Mouse (Mus musculus) liver, postnatal 0 days (tissue): ENCODE data around the gene Bcl11b. TPM values are rescaled to one million over a fixed set of nuclear protein-coding genes. Genes with fewer than 3 reads are reported as not detected.

Experiments used
- ATAC-seq: fragments of 200-750 bp; cut with Nextera tagmentation; 2 replicates; pipeline ENCODE4 v1.8.0; 2017; ENCODE audit warnings: mild to moderate bottlenecking, moderate library complexity
- DNase-seq: peaks from one replicate; pipeline ENCODE4 v3.0.0-alpha.2; 2016
- H3K27ac ChIP-seq: fragments of 300-500 bp; sonication (generic); 2 replicates; pipeline ENCODE4 v1.5.1; 2014; ENCODE audit warnings: antibody characterized with exemption, moderate library complexity, mild to moderate bottlenecking, low read depth
- H3K27me3 ChIP-seq: fragments of 300-500 bp; sonication (generic); 2 replicates; pipeline ENCODE4 v1.6.1; 2014; ENCODE audit warnings: low read length, control low read depth, mixed read lengths; ENCODE audit not compliant: insufficient read depth
- H3K36me3 ChIP-seq: fragments of 300-500 bp; sonication (generic); replicated peaks from 2 replicates; pipeline ENCODE4 v1.6.1; 2014; ENCODE audit warnings: mild to moderate bottlenecking, control low read depth, low read length, moderate library complexity, mixed read lengths; ENCODE audit not compliant: insufficient read depth
- H3K4me1 ChIP-seq: fragments of 300-500 bp; sonication (generic); 2 replicates; pipeline ENCODE4 v1.6.1; 2014; ENCODE audit warnings: antibody characterized with exemption, mild to moderate bottlenecking, control low read depth; ENCODE audit not compliant: insufficient read depth
- H3K4me2 ChIP-seq: fragments of 300-500 bp; sonication (generic); 2 replicates; pipeline ENCODE4 v1.6.1; 2014; ENCODE audit warnings: low read depth, mild to moderate bottlenecking, low read length, moderate library complexity, mixed read lengths
- H3K4me3 ChIP-seq: fragments of 300-500 bp; sonication (generic); 2 replicates; pipeline ENCODE4 v1.5.1; 2014; ENCODE audit warnings: low read depth, low read length
- H3K9ac ChIP-seq: fragments of 300-500 bp; sonication (generic); replicated peaks from 2 replicates; pipeline ENCODE4 v1.6.1; 2014; ENCODE audit warnings: mild to moderate bottlenecking, moderate library complexity
- H3K9me3 ChIP-seq: fragments of 300-500 bp; sonication (generic); 2 replicates; pipeline ENCODE4 v1.6.1; 2016; ENCODE audit warnings: mild to moderate bottlenecking, control low read depth, low read length, mixed read lengths
- CTCF ChIP-seq: sonication (generic); IDR thresholded peaks from 2 replicates; pipeline ENCODE4 v1.5.1; 2016; ENCODE audit warnings: antibody characterized with exemption, low read depth
- EP300 ChIP-seq: IDR thresholded peaks from 2 replicates; pipeline ENCODE4 v1.6.1; 2016; ENCODE audit warnings: antibody characterized with exemption, low read depth, mild to moderate bottlenecking
- WGBS: fragments of 180-500 bp; shearing (Covaris S2); extraction: QIAGEN DNeasy Blood & Tissue Kit; methylation state at CpG from one replicate; pipeline ENCODE4 v1.1.7; 2014; ENCODE audit not compliant: insufficient replicate concordance; 5-methylcytosine and 5-hydroxymethylcytosine counted together
- polyA plus RNA-seq: library from polyadenylated mRNA; unstranded; fragments of >200 nt; fragmentation: Nextera tagmentation; extraction: Ambion mirVana; gene quantifications from 2 replicates; pipeline ENCODE4 v1.2.1, GENCODE M21; 2015

Gene Bcl11b
- polyA plus RNA-seq, 1 experiment from 2014 or later = not detected

DNA sequence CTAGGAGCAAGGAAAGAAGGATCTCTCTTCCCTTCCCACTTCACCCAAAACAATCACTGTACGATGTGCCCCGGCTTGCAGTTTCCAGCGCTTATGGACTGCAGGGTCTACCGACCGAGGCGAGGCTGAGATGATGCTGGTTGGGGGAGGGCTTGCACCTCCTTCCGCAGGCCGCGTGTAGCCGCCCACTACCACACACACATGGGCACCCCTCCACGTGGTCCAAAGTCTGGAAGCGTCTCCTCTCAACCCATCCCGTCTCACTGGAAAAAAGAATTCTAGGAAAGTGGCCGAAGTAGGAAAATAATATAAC, 2.0 kb upstream of the Bcl11b start:
- Histone ChIP-seq H3K9ac (no peak overlapping the region), H3K27ac (no peak overlapping the region), H3K36me3 (no peaks in the 10 kb centered on the region), H3K4me3 (no peak overlapping the region), H3K4me2 (no peak overlapping the region), H3K27me3 (peaks cover 69% of the 10 kb centered on the region), H3K4me1 (peaks cover 5% of the 10 kb centered on the region; the same call in 1 of the 2 replicates), H3K9me3 (no peaks in the 10 kb centered on the region)
- no peak for ATAC-seq
- 9% methylated on average over 14 of the region's 14 CpGs for WGBS
- no peak for DNase-seq
- TF ChIP-seq CTCF (no peak), EP300 (no peak)

DNA sequence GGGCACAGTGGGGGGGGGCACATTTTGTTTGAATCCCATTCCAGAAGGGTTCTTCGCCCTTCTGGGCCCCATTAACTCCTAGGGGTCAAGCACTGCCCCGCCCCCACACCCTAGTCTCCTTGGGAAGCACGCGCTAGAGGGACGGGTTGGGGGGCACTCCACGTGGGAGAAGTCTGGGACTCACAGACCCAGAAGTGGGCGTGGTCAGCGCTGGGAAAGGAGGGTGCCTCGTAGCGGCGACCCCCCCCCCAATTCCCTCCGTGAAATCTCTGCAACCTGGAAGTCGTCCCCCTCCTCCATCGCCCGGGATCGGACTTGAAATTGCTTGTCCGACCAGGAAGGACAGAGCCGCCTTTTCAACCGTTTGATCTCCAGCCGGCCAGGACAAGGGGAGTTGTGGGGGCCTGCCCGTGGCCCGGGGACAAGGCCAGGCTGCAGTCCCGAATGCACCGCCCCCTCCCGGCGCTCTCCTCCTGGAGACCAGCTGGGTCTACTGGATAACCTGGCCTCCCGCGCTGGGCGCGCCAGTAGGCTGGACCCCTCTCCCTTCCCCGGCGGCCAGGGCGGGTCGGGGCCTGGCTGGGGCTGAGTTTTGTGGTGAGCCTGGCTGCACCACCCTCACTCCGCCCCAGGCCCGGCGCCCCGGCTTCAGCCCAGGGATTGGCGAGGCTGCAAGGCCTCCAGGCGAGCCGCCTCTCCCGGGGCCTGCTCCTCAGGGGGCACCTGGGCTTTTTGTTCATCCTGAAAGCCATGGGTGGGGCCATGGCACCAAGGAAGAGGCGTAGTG, 1.5 kb upstream of the Bcl11b start:
- Histone ChIP-seq H3K4me1 (peaks cover 5% of the 10 kb centered on the region; the same call in 1 of the 2 replicates), H3K27ac (no peak overlapping the region), H3K4me2 (no peak overlapping the region), H3K36me3 (no peaks in the 10 kb centered on the region), H3K4me3 (no peak overlapping the region), H3K9ac (no peak overlapping the region), H3K9me3 (no peaks in the 10 kb centered on the region), H3K27me3 (peaks cover 75% of the 10 kb centered on the region)
- WGBS = 3% methylated on average over 39 of the region's 43 CpGs
- TF ChIP-seq EP300 (no peak), CTCF (no peak)
- no peak for DNase-seq
- no peak for ATAC-seq

DNA sequence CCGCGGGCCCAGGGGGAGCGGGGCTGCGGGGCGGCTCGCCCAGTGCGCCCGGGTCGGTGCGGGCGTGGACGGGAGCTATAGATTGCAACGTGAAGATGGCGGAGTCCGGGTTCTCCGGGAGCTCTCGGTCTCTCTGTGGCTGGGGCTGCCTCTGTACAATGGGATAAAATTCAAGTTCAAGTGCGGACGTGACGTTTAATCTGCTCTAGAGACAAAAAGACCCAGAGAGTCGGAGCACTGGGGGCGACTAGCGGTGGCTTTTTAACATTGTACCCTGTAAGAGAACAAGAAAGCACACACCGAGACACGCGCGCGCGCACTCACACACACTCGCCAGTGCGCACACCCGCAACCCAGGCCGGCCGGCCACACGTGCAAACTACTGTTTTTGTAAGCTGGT, 526 bp upstream of the Bcl11b start:
- TF ChIP-seq EP300 (no peak), CTCF (peak; percentile 32; the same call in 1 of the 2 replicates)
- no peak overlapping the region for H3K9ac ChIP-seq
- 2% methylated on average over 35 of the region's 35 CpGs for WGBS
- peak overlapping the region; percentile 37 for H3K4me3 ChIP-seq
- peaks cover 5% of the 10 kb centered on the region; the same call in 1 of the 2 replicates for H3K4me1 ChIP-seq
- DNase-seq = peak; percentile 30
- ATAC-seq = no peak
- H3K36me3 ChIP-seq = no peaks in the 10 kb centered on the region
- no peaks in the 10 kb centered on the region for H3K9me3 ChIP-seq
- H3K4me2 ChIP-seq = peak overlapping the region; percentile 64
- peaks cover 74% of the 10 kb centered on the region for H3K27me3 ChIP-seq
- H3K27ac ChIP-seq = no peak overlapping the region

DNA sequence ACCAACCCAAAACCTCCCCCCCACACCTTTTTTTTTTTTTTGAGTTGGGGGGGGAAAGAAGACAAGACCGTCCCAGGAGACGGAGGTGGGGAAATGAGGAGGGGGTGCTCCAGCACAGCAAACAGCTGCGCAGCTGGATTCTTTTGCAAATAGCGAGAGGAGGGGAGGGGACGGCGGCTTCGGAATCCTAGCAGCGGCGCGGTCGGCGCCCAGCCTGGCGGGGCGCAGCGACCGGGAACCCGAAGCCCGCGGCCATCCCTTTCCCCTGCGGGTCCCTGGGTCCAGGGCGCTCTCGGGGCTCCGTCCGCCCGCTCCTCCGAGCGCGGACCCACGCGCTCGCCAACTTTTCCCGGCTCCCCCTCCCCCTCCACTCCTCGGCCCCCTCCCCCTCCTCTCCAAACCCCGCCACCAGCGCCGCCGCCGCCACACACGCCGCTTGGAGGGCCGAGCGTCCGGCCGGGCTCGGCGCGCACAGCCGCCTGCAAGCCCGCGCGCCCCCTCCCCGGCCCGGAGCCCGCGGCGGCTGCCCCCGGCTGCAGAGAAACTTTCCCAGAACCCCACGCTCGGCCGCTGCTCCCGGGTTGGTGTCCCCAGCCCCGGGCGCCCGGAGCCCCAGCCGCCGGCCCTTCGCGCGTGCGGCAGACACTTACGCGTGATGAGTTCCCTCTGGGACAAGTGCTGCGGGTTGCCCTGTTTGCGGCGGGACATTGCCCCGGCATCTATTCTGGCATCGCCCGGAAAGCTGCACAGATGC, 789 bp downstream of the Bcl11b start:
- H3K9me3 ChIP-seq = no peaks in the 10 kb centered on the region
- under 1% methylated on average over 54 of the region's 78 CpGs for WGBS
- H3K4me2 ChIP-seq = peak overlapping the region; percentile 64
- ATAC-seq (no peak), DNase-seq (no peak)
- H3K4me1 ChIP-seq = peaks cover 5% of the 10 kb centered on the region; the same call in 1 of the 2 replicates
- H3K4me3 ChIP-seq = peak overlapping the region; percentile 37
- no peaks in the 10 kb centered on the region for H3K36me3 ChIP-seq
- no peak overlapping the region for H3K9ac ChIP-seq
- peaks cover 80% of the 10 kb centered on the region for H3K27me3 ChIP-seq
- TF ChIP-seq CTCF (no peak), EP300 (no peak)
- no peak overlapping the region for H3K27ac ChIP-seq

DNA sequence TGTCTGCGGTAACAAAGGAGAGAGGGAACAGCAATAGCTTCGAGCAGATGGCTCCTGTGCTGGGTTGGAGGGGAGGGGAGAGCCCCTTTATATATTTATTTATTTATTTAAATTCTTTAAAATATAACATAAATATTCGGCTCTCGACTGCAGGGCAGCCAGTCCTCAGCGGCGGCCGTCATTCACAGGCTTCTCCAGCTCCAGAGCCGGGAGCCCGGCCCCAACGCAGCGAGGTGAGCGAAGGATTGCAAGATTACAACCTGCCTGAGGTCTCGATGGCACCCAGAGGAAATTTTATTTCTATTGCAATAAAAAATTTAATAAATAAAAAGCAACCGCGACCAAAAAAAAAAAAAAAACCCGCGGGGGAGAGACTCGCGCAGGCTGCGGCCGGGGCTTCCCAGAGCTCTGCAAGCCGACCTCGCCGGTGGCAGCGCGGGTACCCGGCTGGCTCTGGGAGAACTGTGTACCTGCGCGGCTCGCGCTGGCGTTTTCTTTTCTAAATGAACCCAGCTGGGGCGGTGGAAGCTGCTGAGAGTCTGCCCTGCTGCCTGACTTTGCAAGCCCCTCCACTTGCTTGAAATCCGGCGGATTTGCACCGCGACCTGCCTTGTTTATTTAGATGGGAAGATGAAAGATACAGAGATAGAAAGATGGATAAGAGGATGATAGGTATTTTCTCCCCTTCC, 1.6 kb downstream of the Bcl11b start:
- Histone ChIP-seq H3K4me3 (no peak overlapping the region), H3K4me1 (peaks cover 5% of the 10 kb centered on the region; the same call in 1 of the 2 replicates), H3K36me3 (no peaks in the 10 kb centered on the region), H3K9me3 (no peaks in the 10 kb centered on the region), H3K27me3 (peaks cover 79% of the 10 kb centered on the region), H3K9ac (no peak overlapping the region), H3K27ac (no peak overlapping the region), H3K4me2 (no peak overlapping the region)
- DNase-seq (no peak), ATAC-seq (no peak)
- TF ChIP-seq EP300 (no peak), CTCF (no peak)
- WGBS = 4% methylated on average over 37 of the region's 37 CpGs

DNA sequence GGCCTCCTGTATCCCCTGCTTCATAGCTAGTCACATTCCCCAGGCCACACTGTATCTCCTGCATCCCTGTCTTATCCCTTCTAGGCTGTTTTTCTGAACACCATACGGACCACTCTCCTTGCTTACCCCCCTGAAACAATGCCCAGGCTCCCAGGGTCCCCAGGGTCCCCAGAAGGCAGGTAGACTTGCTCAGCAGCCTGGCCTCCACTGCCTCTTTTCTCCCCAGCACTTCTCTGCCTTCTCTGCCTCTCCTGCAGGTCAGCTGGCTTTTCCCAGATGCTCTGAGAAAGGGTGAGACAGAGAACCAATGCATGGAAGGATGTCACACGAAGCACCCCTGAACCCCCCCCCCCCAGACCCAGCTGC, 2.7 kb downstream of the Bcl11b start:
- ATAC-seq = no peak
- H3K9ac ChIP-seq = no peak overlapping the region
- TF ChIP-seq EP300 (no peak), CTCF (no peak)
- no peak overlapping the region for H3K4me3 ChIP-seq
- H3K36me3 ChIP-seq = no peaks in the 10 kb centered on the region
- WGBS = 13% methylated on average over 2 of the region's 2 CpGs
- H3K27me3 ChIP-seq = peaks cover 69% of the 10 kb centered on the region
- no peak overlapping the region for H3K27ac ChIP-seq
- H3K4me2 ChIP-seq = no peak overlapping the region
- no peak for DNase-seq
- H3K9me3 ChIP-seq = no peaks in the 10 kb centered on the region
- H3K4me1 ChIP-seq = peaks cover 3% of the 10 kb centered on the region; the same call in 1 of the 2 replicates
